Mouse (Mus musculus) lung, adult 2 months (tissue): ENCODE data around the gene Ethe1. TPM values are rescaled to one million over a fixed set of nuclear protein-coding genes. Genes with fewer than 3 reads are reported as not detected.
A peak's percentile ranks its signal among the peaks of the same experiment; 100 is the strongest.

Experiments
- DNase-seq: peaks from one replicate; pipeline ENCODE4 v3.0.0; 2022
- H3K4me1 ChIP-seq: fragments of 200-500 bp; 2 replicates; pipeline ENCODE4 v1.6.1; 2011; ENCODE audit warnings: low read length; ENCODE audit not compliant: control insufficient read depth, insufficient read depth
- H3K4me3 ChIP-seq: fragments of 200-500 bp; replicated peaks from 2 replicates; pipeline ENCODE3; 2011; ENCODE audit warnings: low read depth, mild to moderate bottlenecking, control low read depth, low read length; ENCODE audit errors: extremely low read depth
- CTCF ChIP-seq: fragments of 200-500 bp; IDR thresholded peaks from 2 replicates; pipeline ENCODE4 v1.5.1; 2011; ENCODE audit warnings: mild to moderate bottlenecking, low read length, control low read depth; ENCODE audit not compliant: insufficient read depth
- POLR2A ChIP-seq: fragments of 200-500 bp; IDR thresholded peaks from 2 replicates; pipeline ENCODE4 v1.6.1; 2011; ENCODE audit warnings: low read depth, mild to moderate bottlenecking, control low read depth, low read length, borderline replicate concordance; ENCODE audit errors: extremely low read depth
- WGBS: fragments of 180-500 bp; shearing (Covaris S2); methylation state at CpG from one replicate; pipeline ENCODE4 v1.1.7; 2018; 5-methylcytosine and 5-hydroxymethylcytosine counted together
- polyA plus RNA-seq: library from polyadenylated mRNA; depleted of rRNA; stranded (reverse); fragments of >200 nt; gene quantifications from 2 replicates; pipeline ENCODE4 v1.2.3, GENCODE M21; 2012; rRNA removed

Gene Ethe1
- polyA plus RNA-seq, 1 experiment: 24.5 TPM

DNA sequence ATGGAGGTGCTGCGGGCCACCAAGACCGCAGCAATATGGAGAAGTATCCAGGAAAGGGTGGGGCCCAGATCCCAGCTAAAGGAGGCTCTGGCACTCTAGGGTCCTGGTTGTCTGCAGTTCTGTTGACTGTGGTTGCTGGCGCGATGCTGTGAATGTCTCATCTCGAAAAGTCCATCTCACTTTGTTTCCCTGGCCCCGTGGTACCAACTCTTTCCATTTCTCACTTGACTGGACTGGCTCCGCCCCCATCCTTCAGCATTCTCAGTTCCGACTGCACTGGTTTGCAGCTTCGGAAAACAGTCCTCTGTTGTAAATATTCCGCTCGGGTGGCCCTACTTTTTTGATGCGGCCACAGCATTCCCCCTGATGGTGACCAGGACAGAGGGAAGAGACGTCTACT, 53.1 kb downstream of the Ethe1 start:
- WGBS: 62% methylated on average over 13 of the region's 13 CpGs
- Histone ChIP-seq H3K4me1 (0 out of 2 replicates have a peak, but pooled peaks cover 2% of the 10 kb centered on the region), H3K4me3 (no peak overlapping the region)
- DNase-seq: no peak
- TF ChIP-seq POLR2A: no peak
- TF ChIP-seq CTCF: no peak

DNA sequence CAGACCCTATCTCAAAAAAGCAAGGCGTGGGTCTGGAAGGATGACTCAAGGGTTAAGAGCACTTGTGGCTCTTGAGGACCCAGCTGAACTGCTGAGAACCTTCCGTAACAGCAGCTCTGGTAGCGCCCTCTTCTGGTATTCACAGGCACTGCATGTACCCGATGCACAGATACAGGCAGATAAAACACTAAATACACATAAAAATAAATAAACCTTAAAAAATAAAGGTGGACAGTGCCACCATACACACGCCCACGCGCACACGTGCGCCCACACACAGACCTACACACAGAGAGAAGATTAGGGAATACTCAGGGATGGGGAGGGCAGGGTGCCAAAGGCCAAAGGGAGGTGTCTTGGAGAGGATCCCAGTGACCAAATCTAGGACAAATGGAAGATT, 55.1 kb downstream of the Ethe1 start:
- H3K4me1 ChIP-seq: 0 out of 2 replicates have a peak, but pooled peaks cover 2% of the 10 kb centered on the region
- WGBS: 8% methylated on average over 9 of the region's 9 CpGs
- TF ChIP-seq POLR2A (no peak), CTCF (peak; percentile 69)
- peak; percentile 33 for DNase-seq
- no peak overlapping the region for H3K4me3 ChIP-seq

DNA sequence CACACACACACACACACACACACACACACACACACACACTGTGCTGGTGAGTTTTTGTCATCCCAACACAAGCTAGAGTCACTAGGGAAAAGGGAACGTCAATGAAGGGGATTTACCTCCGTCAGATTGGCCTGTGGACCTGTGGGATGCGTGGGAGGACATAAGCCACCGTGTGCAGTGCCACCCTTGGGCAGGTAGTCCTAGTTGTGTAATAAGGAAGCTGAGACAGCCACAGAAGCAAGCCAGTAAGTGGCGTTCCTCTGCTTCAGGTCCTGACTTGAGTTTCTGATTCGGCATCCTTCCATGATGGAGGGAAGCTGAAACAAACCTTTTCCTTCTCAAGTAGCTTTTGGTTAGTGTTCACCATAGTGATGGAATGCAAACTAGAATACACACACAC, 57.1 kb downstream of the Ethe1 start:
- Histone ChIP-seq H3K4me3 (no peak overlapping the region), H3K4me1 (no peaks in the 10 kb centered on the region)
- no peak for DNase-seq
- WGBS: 71% methylated on average over 6 of the region's 6 CpGs
- TF ChIP-seq POLR2A: no peak

DNA sequence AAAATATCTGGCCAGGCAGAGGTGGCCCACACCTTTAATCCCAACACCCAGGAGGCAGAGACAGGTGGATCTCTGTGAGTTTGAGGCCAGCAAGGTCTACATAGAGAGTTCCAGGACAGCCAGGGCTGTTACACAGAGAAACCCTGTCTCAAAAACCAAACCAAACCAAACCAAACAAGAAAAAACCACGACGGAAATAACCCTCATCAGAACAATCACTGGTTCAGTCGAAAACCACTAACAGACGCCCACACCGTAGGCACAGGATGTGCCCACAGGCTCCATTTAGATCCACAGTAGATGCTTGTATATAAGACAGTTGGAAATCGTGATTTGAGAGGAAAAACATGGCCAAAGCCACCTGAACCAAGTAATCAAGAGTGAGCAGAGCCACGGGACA, 57.7 kb downstream of the Ethe1 start:
- 56% methylated on average over 7 of the region's 7 CpGs for WGBS
- TF ChIP-seq CTCF: no peak
- no peak for TF ChIP-seq POLR2A

DNA sequence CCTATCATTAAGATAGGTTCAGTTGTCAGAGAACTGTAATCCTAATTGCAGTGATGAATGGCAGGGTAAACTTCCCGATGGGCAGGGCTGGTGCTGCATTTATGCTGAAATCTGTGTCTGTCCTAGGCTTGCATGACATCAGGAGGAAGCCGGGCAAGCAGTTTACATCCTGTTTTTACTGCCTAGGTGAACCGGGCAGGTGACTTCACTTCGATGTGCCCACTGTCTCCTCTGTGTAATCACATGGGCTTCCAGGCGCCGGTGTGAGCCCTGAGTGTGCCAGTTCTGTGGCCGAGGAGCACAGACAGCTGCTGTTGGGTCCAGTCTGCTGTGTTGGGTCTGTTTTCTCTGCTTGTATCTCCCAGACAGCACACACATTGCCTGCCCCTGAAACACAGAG, 59.1 kb downstream of the Ethe1 start:
- no peak overlapping the region for H3K4me3 ChIP-seq
- TF ChIP-seq CTCF (no peak), POLR2A (no peak)
- WGBS: 61% methylated on average over 7 of the region's 7 CpGs
- no peaks in the 10 kb centered on the region for H3K4me1 ChIP-seq
- no peak for DNase-seq

More for the DNA sequence above, 57.7 kb downstream of the Ethe1 start:
- Histone ChIP-seq H3K4me3 (no peak overlapping the region), H3K4me1 (no peaks in the 10 kb centered on the region)
- DNase-seq: no peak

DNA sequence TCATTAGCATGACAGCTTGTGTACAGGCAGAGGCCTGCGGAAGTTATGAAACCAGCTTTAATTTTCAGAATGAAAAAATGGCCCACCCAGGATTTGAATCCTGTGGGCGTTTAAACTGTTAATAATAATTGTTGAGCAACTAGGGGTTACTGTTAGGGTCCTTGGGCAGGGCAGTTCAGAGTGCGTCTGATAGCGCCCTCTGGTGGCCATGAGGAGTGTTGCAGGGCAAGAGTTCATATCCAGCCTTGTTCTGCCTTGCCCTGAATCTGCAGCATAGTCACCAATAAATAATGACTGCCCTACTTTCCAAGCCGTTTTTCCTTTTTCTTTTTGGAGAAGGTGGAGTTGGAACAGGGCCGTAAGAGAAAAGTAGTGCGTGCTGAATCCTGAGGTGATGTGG, 66.3 kb downstream of the Ethe1 start:
- 14% methylated on average over 7 of the region's 7 CpGs for WGBS
- Histone ChIP-seq H3K4me1 (no peaks in the 10 kb centered on the region), H3K4me3 (no peak overlapping the region)
- peak; percentile 96 for TF ChIP-seq CTCF
- TF ChIP-seq POLR2A: no peak
- DNase-seq: peak; percentile 52

Other genes starting within 250 kb of the Ethe1 start
- gene Lypd5, start 238.3 kb upstream of the Ethe1 start, polyA plus RNA-seq: 32.1 TPM in 1 of 2 replicates, not detected in the other
- gene Kcnn4, start 217.3 kb upstream of the Ethe1 start, polyA plus RNA-seq: 9.0 and 11.3 TPM in 2 replicates
- gene Smg9, start 187.9 kb upstream of the Ethe1 start, polyA plus RNA-seq: 35.8 and 58.4 TPM in 2 replicates
- 0.69 and 3.8 TPM in 2 replicates for gene Irgc1, start 135.2 kb upstream of the Ethe1 start, polyA plus RNA-seq
- 65.6 and 88.8 TPM in 2 replicates for gene Plaur, start 125.1 kb upstream of the Ethe1 start, polyA plus RNA-seq
- 12.3 and 18.6 TPM in 2 replicates for gene Cadm4, start 105.5 kb upstream of the Ethe1 start, polyA plus RNA-seq
- 7.1 and 12.1 TPM in 2 replicates for gene Zfp428, start 80.5 kb upstream of the Ethe1 start, polyA plus RNA-seq
- not detected in 2 replicates for gene AC161166.1, start 75.1 kb upstream of the Ethe1 start, polyA plus RNA-seq
- gene Irgq, start 56.9 kb upstream of the Ethe1 start, polyA plus RNA-seq: 14.7 and 16.5 TPM in 2 replicates
- gene Pinlyp, start 41.4 kb upstream of the Ethe1 start, polyA plus RNA-seq: 0.15 and 24.2 TPM in 2 replicates
- gene Xrcc1, start 41.3 kb upstream of the Ethe1 start, polyA plus RNA-seq: 36.9 and 40.5 TPM in 2 replicates
- 0.16 and 0.27 TPM in 2 replicates for gene Zfp575, start 98 bp downstream of the Ethe1 start, polyA plus RNA-seq
- gene Phldb3, start 23.2 kb downstream of the Ethe1 start, polyA plus RNA-seq: 3.6 and 5.9 TPM in 2 replicates
- gene Lypd3, start 49.0 kb downstream of the Ethe1 start, polyA plus RNA-seq: 0.07 and 63.0 TPM in 2 replicates
- gene Tex101, start 89.1 kb downstream of the Ethe1 start, polyA plus RNA-seq: 0.18 TPM in 1 of 2 replicates, not detected in the other
- gene BC049730, start 121.7 kb downstream of the Ethe1 start, polyA plus RNA-seq: not detected in 2 replicates
- gene Gm4763, start 139.4 kb downstream of the Ethe1 start, polyA plus RNA-seq: not detected in 2 replicates
- 2.8 and 5.2 TPM in 2 replicates for gene Cd177, start 172.8 kb downstream of the Ethe1 start, polyA plus RNA-seq
- 0.38 and 0.41 TPM in 2 replicates for gene Ceacam10, start 189.7 kb downstream of the Ethe1 start, polyA plus RNA-seq